Mouse (Mus musculus) cerebellum, adult 18-20 months (tissue): ENCODE results near the gene Tbc1d13.
"Not testable (repeated sequence)": the region's sequence is repeated elsewhere in the genome, so short reads cannot be mapped to it uniquely, and the experiment has no call there.

Source experiments
- DNase-seq, 2 experiments: peaks; one replicate each; pipeline ENCODE4 v3.0.0; 2021

Gene Tbc1d13

DNA sequence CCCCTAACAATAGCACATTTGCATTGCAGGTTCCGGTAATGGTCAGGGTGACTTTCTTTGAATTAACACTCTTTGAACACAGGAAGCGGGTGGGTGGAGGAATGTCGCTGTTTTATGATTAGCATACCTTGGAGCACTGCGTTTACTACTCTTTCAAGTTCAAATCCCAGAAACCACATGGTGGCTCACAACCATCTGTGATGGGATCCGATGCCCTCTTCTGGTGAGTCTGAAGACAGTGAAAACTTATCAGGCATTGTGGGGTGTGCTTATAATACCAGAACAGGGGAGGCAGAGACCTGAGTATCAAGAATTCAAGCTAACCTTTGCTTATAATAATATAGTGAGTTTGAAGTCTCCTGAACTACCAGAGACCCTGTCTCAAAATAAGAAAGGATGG is 2.3 kb upstream of the Tbc1d13 start:
- DNase-seq = not testable (repeated sequence)

DNA sequence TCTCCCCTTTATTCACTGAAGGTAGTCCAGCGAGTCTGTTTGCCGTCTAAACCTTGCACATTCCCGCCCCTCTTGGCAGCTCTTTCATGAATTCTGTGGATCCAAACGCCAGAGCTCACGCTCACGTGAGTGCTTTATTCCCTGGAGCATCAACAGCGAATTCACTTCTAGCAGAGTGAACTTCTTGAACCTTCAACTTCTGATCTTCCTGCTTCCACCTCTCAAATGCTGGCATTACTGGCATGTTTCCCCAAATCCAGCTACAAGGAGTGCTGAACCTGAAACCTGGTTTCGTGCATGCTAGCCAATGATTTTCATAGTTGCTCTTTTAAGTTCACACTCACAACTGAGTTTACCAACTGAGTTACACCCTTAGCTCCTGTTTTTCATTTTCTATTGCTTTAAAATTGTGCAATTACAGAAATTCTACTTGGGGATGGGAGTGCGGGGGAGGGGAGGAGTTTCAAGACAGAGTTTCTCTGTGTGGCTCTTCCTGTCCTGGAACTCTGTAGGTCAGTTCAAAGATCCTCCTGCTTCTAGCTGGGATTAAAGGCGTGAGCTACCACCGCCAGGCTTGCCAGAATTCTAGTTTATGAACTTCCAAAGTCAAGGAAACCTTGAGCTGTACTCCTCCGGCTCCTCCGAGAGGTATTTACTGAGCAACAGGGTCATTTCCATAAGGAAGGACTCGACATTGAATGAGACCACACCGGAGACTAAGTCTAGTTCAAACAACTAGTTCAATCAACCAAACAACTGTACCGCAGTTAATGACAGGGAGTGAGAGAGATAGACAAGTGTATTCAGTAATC is 539 bp upstream of the Tbc1d13 start:
- DNase-seq = no peak

GRCm38 (mm10) chr2:30134378-30134711 is 799 bp downstream of the Tbc1d13 start:
- DNase-seq = peak in 1 of 2 experiments; percentile 23

GRCm38 (mm10) chr2:30134928-30135620 is 1.5 kb downstream of the Tbc1d13 start:
- DNase-seq = no peak

DNA sequence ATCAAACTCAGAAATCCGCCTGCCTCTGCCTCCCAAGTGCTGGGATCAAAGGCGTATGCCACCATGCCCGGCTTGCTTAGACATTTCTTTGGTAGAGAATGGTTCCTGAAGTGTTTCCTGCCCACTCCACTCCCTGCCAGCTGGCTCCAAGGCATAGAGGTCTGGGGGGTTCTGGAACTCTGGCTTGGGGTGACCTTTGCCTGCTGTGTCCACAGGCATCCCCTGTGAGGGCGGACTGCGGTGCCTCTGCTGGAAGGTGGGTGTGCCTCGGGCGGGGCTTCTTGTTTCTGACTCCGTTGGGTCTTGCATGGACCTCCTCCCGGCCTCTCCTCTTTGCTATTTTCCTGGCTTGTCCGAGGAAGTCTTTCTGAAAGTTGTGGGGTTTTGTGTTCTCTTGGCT is 2.9 kb downstream of the Tbc1d13 start:
- DNase-seq = no peak

GRCm38 (mm10) chr2:30140021-30140420 is 6.5 kb downstream of the Tbc1d13 start:
- peak; percentile 81 for DNase-seq

- no peak for DNase-seq
Observed at GRCm38 (mm10) chr2:30144436-30144835, 10.9 kb downstream of the Tbc1d13 start.

DNA sequence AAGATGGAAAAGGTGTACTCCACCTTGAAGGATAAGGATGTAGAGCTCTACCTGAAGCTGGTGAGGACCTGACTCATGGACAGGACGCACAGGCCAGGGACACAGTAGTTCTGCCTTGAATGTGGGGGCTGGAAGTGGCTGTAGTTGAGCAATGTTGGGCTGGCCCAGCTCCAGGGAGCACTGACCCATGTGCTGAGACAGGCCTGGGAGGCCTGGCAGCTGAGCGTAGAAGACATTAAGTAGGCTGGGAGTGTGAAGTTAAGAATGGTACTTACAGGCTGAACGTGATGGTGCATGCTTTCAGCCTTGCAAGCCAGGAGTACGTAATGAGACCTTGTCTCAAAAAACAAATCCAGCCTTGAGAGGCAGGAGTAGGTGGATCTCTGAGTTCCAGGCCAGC is 13.9 kb downstream of the Tbc1d13 start:
- no peak for DNase-seq

GRCm38 (mm10) chr2:30151840-30152239 is 18.3 kb downstream of the Tbc1d13 start:
- DNase-seq = no peak

- DNase-seq = no peak
Observed at GRCm38 (mm10) chr2:30152616-30153015, 19.1 kb downstream of the Tbc1d13 start.

DNA sequence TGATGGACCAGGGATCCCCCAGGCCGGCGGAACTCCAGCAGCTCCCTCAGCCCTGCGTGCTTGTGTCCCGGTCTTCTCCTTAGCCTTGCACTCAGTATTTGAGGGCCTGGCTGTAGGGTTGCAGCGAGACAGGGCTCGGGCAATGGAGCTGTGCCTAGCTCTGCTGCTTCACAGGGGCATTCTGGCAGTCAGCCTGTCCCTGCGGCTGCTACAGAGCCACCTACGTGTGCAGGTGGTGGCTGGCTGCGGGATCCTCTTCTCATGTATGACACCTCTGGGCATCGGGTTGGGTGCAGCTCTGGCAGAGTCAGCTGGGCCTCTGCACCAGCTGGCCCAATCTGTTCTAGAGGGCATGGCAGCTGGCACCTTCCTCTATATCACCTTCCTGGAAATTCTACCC is 26.3 kb downstream of the Tbc1d13 start:
- peak in 1 of 2 experiments; percentile 1 for DNase-seq

DNA sequence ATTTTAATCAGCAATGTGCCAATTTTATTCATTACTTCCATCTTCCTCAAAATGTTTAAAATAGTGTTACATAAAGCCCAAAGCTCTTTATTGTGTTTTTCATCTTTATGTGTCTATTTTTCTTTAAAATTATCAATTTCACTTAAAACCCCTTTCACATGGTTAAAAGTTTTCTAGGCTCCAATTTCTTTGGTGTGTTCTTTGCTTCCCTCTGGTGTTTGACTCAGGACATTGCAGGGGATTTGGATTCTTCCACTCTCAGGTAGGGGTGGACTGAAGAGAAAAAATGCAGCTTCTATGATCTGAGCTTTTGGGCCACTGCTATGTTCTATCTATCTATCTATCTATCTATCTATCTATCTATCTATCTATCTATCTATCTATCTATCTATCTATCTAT is 28.3 kb downstream of the Tbc1d13 start:
- peak; percentile 45 to 47 for DNase-seq

DNA sequence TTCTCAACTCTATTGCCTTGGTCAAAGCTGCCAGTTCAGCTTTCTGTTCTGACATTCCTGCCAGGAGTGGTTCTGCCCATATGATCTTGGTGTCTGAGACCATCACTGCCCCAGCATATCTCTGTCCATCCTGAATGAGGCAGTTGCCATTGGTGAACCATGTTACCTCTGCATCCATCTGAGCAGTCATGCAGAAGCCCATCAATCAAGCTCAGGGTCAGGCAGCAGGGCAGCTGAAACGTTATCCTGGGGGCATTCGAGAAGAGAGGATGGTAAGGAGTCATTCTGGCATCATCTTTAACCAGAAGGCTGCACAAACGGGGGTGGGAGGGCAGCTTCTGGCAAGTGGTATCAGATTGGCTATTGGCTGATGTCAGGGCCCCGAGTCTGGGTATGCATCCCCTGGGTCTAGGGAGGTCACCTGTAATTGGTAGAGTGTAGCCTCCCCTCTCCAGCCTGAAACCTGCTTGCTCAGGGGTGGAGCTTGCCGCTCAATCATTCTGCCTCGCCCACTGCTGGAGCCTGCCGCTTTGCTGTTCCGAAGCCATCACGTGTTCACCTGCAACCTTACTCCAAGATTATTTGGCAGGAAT is 30.9 kb downstream of the Tbc1d13 start:
- DNase-seq = no peak

- no peak for DNase-seq
Observed at GRCm38 (mm10) chr2:30166677-30167076, 33.1 kb downstream of the Tbc1d13 start.

- DNase-seq = peak; percentile 93
Observed at GRCm38 (mm10) chr2:30171371-30171996, 37.9 kb downstream of the Tbc1d13 start, which contains the start of gene Endog. TSS of gene Endog (plus strand) at chr2:30171493.

DNA sequence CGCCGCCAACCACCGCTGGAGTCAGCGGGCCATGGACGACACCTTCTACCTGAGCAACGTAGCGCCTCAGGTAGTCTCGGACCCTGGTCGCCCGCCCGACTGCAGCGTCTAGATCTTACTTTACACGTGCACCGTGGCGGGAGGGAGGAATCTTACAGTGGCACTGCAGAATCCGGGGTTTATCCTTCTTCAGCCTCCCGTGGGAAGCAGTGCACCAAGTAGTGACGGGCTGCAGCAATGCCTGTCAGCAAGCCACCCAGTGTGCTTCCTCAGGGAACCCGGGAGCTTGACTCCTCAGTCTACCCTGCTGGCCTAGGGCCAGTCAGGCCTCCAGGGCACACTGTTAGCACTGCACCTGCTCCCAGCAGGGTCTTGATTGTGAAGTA is 38.4 kb downstream of the Tbc1d13 start:
- DNase-seq = no peak

GRCm38 (mm10) chr2:30173541-30174240 is 40.1 kb downstream of the Tbc1d13 start:
- peak in 1 of 2 experiments; percentile 31 for DNase-seq

DNA sequence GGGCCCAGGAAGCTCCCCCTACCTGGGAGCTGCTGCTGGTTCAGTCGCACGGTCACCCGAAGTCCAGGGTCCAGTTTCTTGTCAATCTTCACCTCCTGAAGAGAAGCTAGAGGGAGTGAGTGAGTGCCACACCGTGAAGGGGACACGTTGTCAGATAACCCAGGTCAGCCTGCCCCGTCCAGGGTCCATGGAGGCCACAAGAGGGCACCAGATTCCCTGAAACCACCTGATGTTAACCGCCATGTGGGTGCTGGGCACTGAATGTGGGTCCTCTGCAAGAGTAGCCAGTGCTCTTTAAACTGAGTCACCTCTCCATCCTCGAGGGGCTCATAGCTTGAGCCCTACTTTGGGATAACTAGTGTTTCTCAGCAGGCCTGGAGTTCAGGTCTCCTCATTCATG is 42.4 kb downstream of the Tbc1d13 start:
- DNase-seq = peak in 1 of 2 experiments; percentile 31

- peak in 1 of 2 experiments; percentile 37 for DNase-seq
Observed at GRCm38 (mm10) chr2:30176561-30176960, 43.0 kb downstream of the Tbc1d13 start.

DNA sequence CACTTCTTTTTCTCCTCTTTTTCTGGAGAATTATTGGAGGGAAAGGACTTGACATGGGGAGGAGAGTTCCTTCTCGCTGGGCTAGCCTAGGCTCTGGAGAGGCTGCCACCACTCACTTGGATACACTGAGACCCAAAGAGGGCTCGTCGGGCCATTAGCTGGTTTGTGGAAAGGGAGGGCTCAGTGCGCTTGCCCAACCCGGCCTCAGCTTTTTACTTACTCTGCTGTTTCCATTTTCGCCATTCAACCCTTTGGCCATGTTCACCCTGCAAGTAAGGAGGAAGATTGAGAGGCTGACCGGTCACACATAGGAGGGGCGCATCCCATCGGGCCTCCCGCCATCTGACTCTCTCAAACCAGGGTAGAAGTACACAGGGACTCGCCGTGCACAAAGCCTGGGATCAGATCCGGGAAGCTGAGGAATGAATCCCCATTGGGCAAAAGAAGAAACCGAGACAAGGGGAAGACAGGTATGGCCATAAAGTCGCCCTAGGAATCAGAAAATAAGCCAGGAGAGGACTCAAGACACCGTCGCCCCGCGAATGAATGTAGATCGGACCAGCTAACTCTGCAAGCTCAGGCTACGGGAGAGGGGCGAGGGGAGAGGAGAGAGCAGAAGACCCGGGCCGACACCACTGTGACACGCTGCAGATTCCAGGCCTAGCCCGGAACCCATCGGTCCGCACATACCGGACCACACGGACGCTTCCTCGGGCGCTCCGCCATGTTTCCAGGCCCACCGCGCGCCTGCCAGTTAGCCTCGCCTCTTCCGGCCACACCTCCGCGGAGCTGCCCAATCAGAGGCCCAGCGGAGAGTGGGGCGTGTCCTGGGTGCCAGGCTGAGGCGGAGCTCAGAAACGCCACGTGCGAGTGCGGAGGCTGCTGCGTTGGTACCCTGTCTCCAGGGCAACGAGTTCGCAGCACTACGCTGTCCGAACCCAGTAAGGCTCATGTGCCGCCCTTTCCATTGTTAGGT is 44.4 kb downstream of the Tbc1d13 start, which contains the start of gene Spout1:
Spout1 (minus strand) TSS at position 760 of the 976 bp plus-strand sequence.
- peak; percentile 95 to 97 for DNase-seq

DNA sequence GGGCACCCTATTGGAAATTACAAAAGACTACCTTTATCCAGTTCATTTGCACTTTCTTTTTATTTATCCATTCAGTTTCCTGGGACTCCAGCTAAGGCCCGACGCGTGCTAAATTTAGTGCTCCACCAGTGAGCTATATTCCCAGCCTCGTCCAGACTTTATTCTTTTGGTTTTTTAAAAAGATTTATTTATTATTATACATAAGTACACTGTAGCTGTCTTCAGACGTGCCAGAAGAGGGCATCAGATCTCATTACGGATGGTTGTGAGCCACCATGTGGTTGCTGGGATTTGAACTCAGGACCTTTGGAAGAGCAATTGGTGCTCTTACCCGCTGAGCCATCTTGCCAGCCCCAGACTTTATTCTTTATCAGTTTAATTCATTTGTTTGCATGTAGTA is 45.2 kb downstream of the Tbc1d13 start:
- DNase-seq = not testable (repeated sequence)
